Mouse (Mus musculus) frontal cortex, postnatal 25 days (tissue): ENCODE measurements around the gene Lmnb2.
A peak's percentile ranks its signal among the peaks of the same experiment; 100 is the strongest.

Experiments
- DNase-seq, 2 experiments: peaks; one replicate each; pipeline ENCODE4 v3.0.0; 2022; ENCODE audit warnings: low spot score in 2 of 2

Gene Lmnb2

GRCm38 (mm10) chr10:80930361-80931152, 12.5 kb upstream of the Lmnb2 start:
- DNase-seq: peak in 1 of 2 experiments; percentile 48

- DNase-seq: peak; percentile 97 to 98
Observed at GRCm38 (mm10) chr10:80929299-80930226, 11.5 kb upstream of the Lmnb2 start, which contains the start of gene Gadd45b. Gadd45b (plus strand) TSS chr10:80930073.

GRCm38 (mm10) chr10:80928586-80929298, 10.7 kb upstream of the Lmnb2 start:
- peak; percentile 90 for DNase-seq

GRCm38 (mm10) chr10:80925472-80925871, 7.4 kb upstream of the Lmnb2 start:
- DNase-seq: no peak

- DNase-seq: no peak
Observed at GRCm38 (mm10) chr10:80921923-80922322, 3.9 kb upstream of the Lmnb2 start.

- DNase-seq: no peak
Observed at GRCm38 (mm10) chr10:80917336-80917778, 688 bp downstream of the Lmnb2 start.

- DNase-seq: no peak
Observed at GRCm38 (mm10) chr10:80915736-80916135, 2.3 kb downstream of the Lmnb2 start.

GRCm38 (mm10) chr10:80915260-80915659, 2.8 kb downstream of the Lmnb2 start:
- DNase-seq: no peak

GRCm38 (mm10) chr10:80914253-80914656, 3.8 kb downstream of the Lmnb2 start:
- DNase-seq: no peak

- DNase-seq: no peak
Observed at GRCm38 (mm10) chr10:80913364-80914011, 4.6 kb downstream of the Lmnb2 start.

GRCm38 (mm10) chr10:80911891-80912290, 6.2 kb downstream of the Lmnb2 start:
- no peak for DNase-seq

GRCm38 (mm10) chr10:80911354-80911753, 6.7 kb downstream of the Lmnb2 start:
- DNase-seq: no peak

GRCm38 (mm10) chr10:80909375-80910162, 8.5 kb downstream of the Lmnb2 start:
- DNase-seq: no peak

- no peak for DNase-seq
Observed at GRCm38 (mm10) chr10:80904709-80905108, 13.3 kb downstream of the Lmnb2 start.

- DNase-seq: no peak
Observed at GRCm38 (mm10) chr10:80904004-80904693, 13.9 kb downstream of the Lmnb2 start.

GRCm38 (mm10) chr10:80903282-80903681, 14.8 kb downstream of the Lmnb2 start:
- DNase-seq: no peak

GRCm38 (mm10) chr10:80902273-80902940, 15.6 kb downstream of the Lmnb2 start:
- no peak for DNase-seq

- no peak for DNase-seq
Observed at GRCm38 (mm10) chr10:80901409-80902272, 16.4 kb downstream of the Lmnb2 start.
